Mouse (Mus musculus): Measurements from ENCODE around the gene Togaram1.

Gene Togaram1

DNA sequence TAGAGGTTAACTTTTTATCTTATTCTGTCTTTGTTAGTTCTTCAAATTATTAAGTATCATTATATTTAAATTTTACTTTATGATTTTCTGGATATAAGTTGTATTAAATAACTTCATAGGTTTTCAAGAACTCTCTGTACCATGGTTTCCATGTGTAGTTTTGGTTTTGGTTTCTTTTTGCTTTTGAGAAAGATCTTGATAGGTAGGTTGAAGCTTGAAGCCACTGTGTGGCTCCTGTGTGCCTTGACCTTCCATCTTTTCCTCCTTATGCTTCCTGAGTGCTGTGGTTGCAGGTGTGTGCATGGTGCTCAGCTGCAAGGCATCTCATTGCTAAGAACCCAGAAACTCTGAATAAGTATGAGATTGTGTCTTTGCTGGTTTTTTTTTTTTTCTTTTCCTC lies 83.2 kb downstream of the Togaram1 start:
- DNase-seq (ENCODE audit: low spot score in 2 of 2) = no peak

- no peak for DNase-seq (ENCODE audit: low spot score in 2 of 2)
Measured at GRCm38 (mm10) chr12:65058203-65058602, 92.6 kb downstream of the Togaram1 start.

DNA sequence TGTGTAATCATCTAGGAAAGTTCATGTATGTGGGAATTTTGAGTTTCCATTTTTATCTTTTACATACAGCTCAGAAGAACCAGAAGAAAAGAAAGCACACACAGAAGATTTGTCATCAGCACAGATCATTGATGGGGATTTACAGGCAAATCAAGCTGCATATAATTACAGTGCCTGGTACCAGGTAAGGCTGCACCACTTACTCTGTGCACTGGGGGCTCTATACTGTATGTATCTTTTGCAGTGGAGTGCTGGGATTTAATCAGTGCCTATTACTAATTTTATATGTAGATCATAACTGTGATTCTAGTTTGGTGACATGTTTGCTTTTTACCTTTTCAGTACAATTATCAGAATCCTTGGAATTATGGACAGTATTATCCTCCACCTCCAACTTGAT lies 95.5 kb downstream of the Togaram1 start:
- no peak for DNase-seq (ENCODE audit: low spot score in 2 of 2)

DNA sequence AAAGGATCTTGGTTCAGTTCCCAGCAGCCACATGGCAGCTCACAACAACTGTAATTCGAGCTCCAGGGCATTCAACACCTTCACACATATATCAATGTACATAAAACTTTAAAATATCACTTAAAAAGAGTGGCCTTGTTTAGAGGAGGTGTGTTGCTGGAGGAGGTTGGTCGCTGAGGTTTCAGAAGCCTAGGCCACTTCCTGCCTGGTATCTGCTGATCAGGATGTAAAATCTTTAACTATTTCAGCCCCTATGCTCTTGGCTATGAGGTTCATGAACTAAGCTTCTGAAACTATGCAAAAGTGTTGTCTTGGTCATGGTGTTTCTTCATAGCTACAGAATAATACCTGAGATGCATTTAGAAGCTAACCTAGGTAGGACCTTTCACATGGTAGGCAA lies 99.6 kb downstream of the Togaram1 start:
- no peak for DNase-seq (ENCODE audit: low spot score in 2 of 2)

DNA sequence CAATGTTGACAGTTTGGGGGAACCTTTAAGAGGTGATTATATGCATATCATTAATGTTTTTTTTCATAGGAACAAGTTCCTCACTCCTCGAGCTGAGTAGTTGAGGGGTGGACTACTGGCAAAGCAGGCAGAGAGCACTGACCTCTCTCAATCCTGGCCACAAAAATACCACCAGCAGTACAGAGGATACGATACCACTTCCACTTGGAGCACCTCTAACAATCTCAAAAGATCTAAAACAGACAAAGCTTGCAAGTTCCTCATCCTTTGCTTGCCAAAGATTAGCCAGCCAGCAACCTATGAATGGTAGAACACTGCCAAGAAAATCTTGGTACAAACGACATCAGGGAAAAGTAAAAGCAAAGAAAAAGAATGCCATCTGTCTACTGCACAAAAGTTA lies 100.6 kb downstream of the Togaram1 start:
- DNase-seq (ENCODE audit: low spot score in 2 of 2) = no peak

GRCm38 (mm10) chr12:65068409-65068808 lies 102.8 kb downstream of the Togaram1 start:
- DNase-seq (ENCODE audit: low spot score in 2 of 2) = no peak

Measured in left cerebral cortex, adult 9 months (tissue).